Mouse (Mus musculus) CH12.LX (cell line): ENCODE measurements around the gene Pld5. TPM values are rescaled to one million over a fixed set of nuclear protein-coding genes. Genes with fewer than 3 reads are reported as not detected.

ENCODE experiments used
- DNase-seq: peaks from one replicate; pipeline ENCODE4 v3.0.0-alpha.2; 2013; ENCODE audit errors: extremely low read depth
- H3K27ac ChIP-seq: 2 replicates; pipeline ENCODE4 v1.5.1; 2012; ENCODE audit warnings: low read depth, mild to moderate bottlenecking, control low read depth, moderate library complexity; ENCODE audit not compliant: insufficient read depth
- H3K27me3 ChIP-seq: replicated peaks from 2 replicates; pipeline ENCODE3; 2012; ENCODE audit warnings: inconsistent platforms
- H3K36me3 ChIP-seq, 2 experiments: replicated peaks in 1 of 2; 2 replicates each; pipeline versions ENCODE3 to v1.6.1; 2012; ENCODE audit warnings: inconsistent platforms in 1 of 2, low read length in 1 of 2, mild to moderate bottlenecking in 1 of 2, mixed read lengths in 1 of 2, moderate library complexity in 1 of 2; ENCODE audit not compliant: control insufficient read depth in 1 of 2, insufficient read depth in 1 of 2
- H3K4me1 ChIP-seq, 2 experiments: 2 replicates each; pipeline ENCODE4 v1.6.1; 2012; ENCODE audit warnings: inconsistent platforms in 1 of 2, moderate library complexity in 1 of 2; ENCODE audit not compliant: insufficient read depth in 2 of 2, control insufficient read depth in 1 of 2
- H3K4me2 ChIP-seq: 2 replicates; pipeline ENCODE4 v1.6.1; 2012; ENCODE audit warnings: low read depth, mild to moderate bottlenecking, control low read depth; ENCODE audit not compliant: poor library complexity, insufficient read depth, severe bottlenecking
- H3K4me3 ChIP-seq, 3 experiments: fragments of 150-350 bp in 1 of 3; sonication (generic) in 1 of 3; replicated peaks in 1 of 3; 2 replicates each; pipeline versions ENCODE3 to v1.5.1; 2011 to 2012; ENCODE audit warnings: low read depth in 2 of 3, low read length in 2 of 3, mild to moderate bottlenecking in 2 of 3, moderate library complexity in 2 of 3, control low read depth in 1 of 3, improper control_type of control experiment in 1 of 3, inconsistent platforms in 1 of 3, mixed read lengths in 1 of 3; ENCODE audit not compliant: poor library complexity in 1 of 3
- H3K79me2 ChIP-seq: replicated peaks from 2 replicates; pipeline ENCODE4 v1.6.1; 2012; ENCODE audit warnings: mild to moderate bottlenecking, moderate library complexity; ENCODE audit not compliant: control insufficient read depth, poor library complexity, insufficient read depth, severe bottlenecking; ENCODE audit errors: extremely low read depth
- H3K9ac ChIP-seq: 2 replicates; pipeline ENCODE4 v1.6.1; 2012; ENCODE audit warnings: low read depth, mild to moderate bottlenecking, control low read depth, moderate library complexity; ENCODE audit not compliant: insufficient read depth
- H3K9me3 ChIP-seq: replicated peaks from 2 replicates; pipeline ENCODE3; 2012; ENCODE audit warnings: low read length, inconsistent platforms, mixed read lengths
- CHD1 ChIP-seq: IDR thresholded peaks from 2 replicates; pipeline ENCODE4 v1.6.1; 2012; ENCODE audit warnings: low read depth, low read length, improper control_type of control experiment, inconsistent platforms
- CTCF ChIP-seq, 2 experiments: IDR thresholded peaks in 1 of 2; conservative IDR thresholded peaks in 1 of 2; 2 replicates each; pipeline ENCODE4 v1.5.1; 2011 to 2012; ENCODE audit warnings: low read depth in 2 of 2, low read length in 2 of 2, improper control_type of control experiment in 1 of 2, inconsistent platforms in 1 of 2, mild to moderate bottlenecking in 1 of 2, moderate library complexity in 1 of 2
- ELF1 ChIP-seq: IDR thresholded peaks from 2 replicates; pipeline ENCODE4 v1.6.1; 2014; ENCODE audit warnings: low read depth, mild to moderate bottlenecking, inconsistent platforms, low read length, improper control_type of control experiment
- EP300 ChIP-seq: IDR thresholded peaks from 2 replicates; pipeline ENCODE4 v1.6.1; 2011; ENCODE audit warnings: low read length, improper control_type of control experiment
- ETS1 ChIP-seq: conservative IDR thresholded peaks from 2 replicates; pipeline ENCODE4 v1.6.1; 2012; ENCODE audit warnings: low read depth, mild to moderate bottlenecking, inconsistent platforms, low read length, improper control_type of control experiment, moderate library complexity
- HCFC1 ChIP-seq: IDR thresholded peaks from 2 replicates; pipeline ENCODE4 v1.6.1; 2012; ENCODE audit warnings: low read depth, mild to moderate bottlenecking, inconsistent platforms, low read length, improper control_type of control experiment
- IRF4 ChIP-seq: IDR thresholded peaks from 2 replicates; pipeline ENCODE4 v1.6.1; 2014; ENCODE audit warnings: low read depth, mild to moderate bottlenecking, inconsistent platforms, low read length, improper control_type of control experiment
- MAFK ChIP-seq: IDR thresholded peaks from 2 replicates; pipeline ENCODE4 v1.6.1; 2011; ENCODE audit warnings: low read length, improper control_type of control experiment; ENCODE audit not compliant: insufficient replicate concordance
- MAZ ChIP-seq: IDR thresholded peaks from 2 replicates; pipeline ENCODE4 v1.6.1; 2012; ENCODE audit warnings: low read depth, mild to moderate bottlenecking, inconsistent platforms, low read length, improper control_type of control experiment, moderate library complexity
- MXI1 ChIP-seq: IDR thresholded peaks from 2 replicates; pipeline ENCODE4 v1.6.1; 2011; ENCODE audit warnings: mild to moderate bottlenecking, low read depth, low read length, improper control_type of control experiment
- MYC ChIP-seq: IDR thresholded peaks from 2 replicates; pipeline ENCODE4 v1.6.1; 2011; ENCODE audit warnings: low read depth, mild to moderate bottlenecking, improper control_type of control experiment, low read length
- RCOR1 ChIP-seq: conservative IDR thresholded peaks from 2 replicates; pipeline ENCODE4 v1.6.1; 2012; ENCODE audit warnings: low read depth, mild to moderate bottlenecking, inconsistent platforms, low read length, improper control_type of control experiment
- SIN3A ChIP-seq: IDR thresholded peaks from 2 replicates; pipeline ENCODE4 v1.6.1; 2012; ENCODE audit warnings: low read length, improper control_type of control experiment, inconsistent platforms
- SMC3 ChIP-seq: IDR thresholded peaks from 2 replicates; pipeline ENCODE4 v1.6.1; 2011; ENCODE audit warnings: low read depth, low read length, improper control_type of control experiment
- USF1 ChIP-seq: IDR thresholded peaks from 2 replicates; pipeline ENCODE4 v1.6.1; 2014; ENCODE audit warnings: low read depth, mild to moderate bottlenecking, inconsistent platforms, low read length, improper control_type of control experiment
- ZKSCAN1 ChIP-seq: IDR thresholded peaks from 2 replicates; pipeline ENCODE4 v1.6.1; 2012; ENCODE audit warnings: low read depth, inconsistent platforms, low read length, improper control_type of control experiment, borderline replicate concordance
- dilution Hi-C: fragments of 300-500 bp; cut with MboI; formaldehyde crosslinking; loops from 2 replicates; pipeline ENCODE4 v1.14.3; 2020; ENCODE audit warnings: low sequenced_read_pairs; ENCODE audit not compliant: extremely low pct_unique_long_range_greater_than_20kb, extremely low pct_ligation_motif_present
- in situ Hi-C: fragments of 300-500 bp; cut with MboI; formaldehyde crosslinking; loops from 3 replicates; pipeline ENCODE4 v1.14.3; 2019; ENCODE audit warnings: low sequenced_read_pairs, low pct_ligation_motif_present, low pct_unique_long_range_greater_than_20kb, mixed read lengths
- polyA plus RNA-seq: library from polyadenylated mRNA; unstranded; fragments of >175 nt; gene quantifications from 2 replicates; pipeline ENCODE4 v1.2.1, GENCODE M21; 2012; ENCODE audit warnings: low read depth; ENCODE audit not compliant: insufficient read length
- total RNA-seq, 2 experiments: library from RNA; depleted of rRNA; stranded (reverse); fragments of 300-350 nt in 1 of 2; fragments of >200 nt in 1 of 2; gene quantifications; 2 replicates each; pipeline ENCODE4 v1.2.3; 2012 to 2014

The Pld5 gene
- total and polyA plus RNA-seq, 3 experiments, result not detected

- no peak for TF ChIP-seq SIN3A
- no peak for TF ChIP-seq ZKSCAN1
- TF ChIP-seq, all 38 proteins: peak for 4
These were observed 351.0 kb downstream of the Pld5 start (continued) for GRCm38 (mm10) chr1:175923848-175924787.

- Histone ChIP-seq H3K27me3 (no peaks in the 10 kb centered on the region), H3K4me2 (no peak overlapping the region), H3K27ac (no peak overlapping the region), H3K4me3 (no peak overlapping the region), H3K79me2 (no peaks in the 10 kb centered on the region), H3K9ac (no peak overlapping the region), H3K36me3 (no peaks in the 10 kb centered on the region), H3K9me3 (no peaks in the 10 kb centered on the region), H3K4me1 (no peaks in the 10 kb centered on the region)
- no peak for DNase-seq
- in situ Hi-C loops, result no loop called here
- no peak for TF ChIP-seq ETS1
- TF ChIP-seq USF1, result no peak
- no peak for TF ChIP-seq SIN3A
- TF ChIP-seq SMC3, result no peak
- TF ChIP-seq ELF1, result no peak
- TF ChIP-seq MXI1, result no peak
- TF ChIP-seq IRF4, result no peak
- TF ChIP-seq MAFK, result no peak
- TF ChIP-seq RCOR1, result no peak
- no peak for TF ChIP-seq CHD1
- no peak for TF ChIP-seq CTCF (conservative IDR thresholded peaks at IDR 0.05 in 1 of 2, IDR thresholded peaks at IDR 0.05 in 1 of 2; ENCODE audit: low read depth in 2 of 2, low read length in 2 of 2)
- no peak for TF ChIP-seq EP300
- no peak for TF ChIP-seq HCFC1
- TF ChIP-seq MYC, result no peak
- dilution Hi-C loops, result no loop called here
These were observed 354.0 kb downstream of the Pld5 start for GRCm38 (mm10) chr1:175921091-175921490.

GRCm38 (mm10) chr1:175920029-175920428, 355.1 kb downstream of the Pld5 start, which contains the start of gene Gm38100:
TSS of gene Gm38100 (plus strand) at chr1:175920329.
- no peak within 1 kb of the TSS for H3K4me3 ChIP-seq
- in situ Hi-C loops, result no loop called here
- H3K4me2 ChIP-seq, result no peak within 1 kb of the TSS
- H3K27me3 ChIP-seq, result no peaks in the 10 kb centered on the region
- dilution Hi-C loops, result no loop called here
- no peak within 1 kb of the TSS for H3K9ac ChIP-seq
- no peaks in the 10 kb centered on the region for H3K9me3 ChIP-seq
- no peaks in the 10 kb centered on the region for H3K79me2 ChIP-seq
- no peak within 1 kb of the TSS for H3K27ac ChIP-seq
- H3K4me1 ChIP-seq, result no peaks in the 10 kb centered on the region
- no peak for DNase-seq
- TF ChIP-seq CHD1 (no peak), MAZ (no peak), SMC3 (no peak)
- H3K36me3 ChIP-seq, result no peaks in the 10 kb centered on the region
